Mouse (Mus musculus): Measurements from ENCODE around the gene 3110082I17Rik. TPM values are rescaled to one million over a fixed set of nuclear protein-coding genes. Genes with fewer than 3 reads are reported as not detected.

Gene 3110082I17Rik
- polyA plus RNA-seq, 1 experiment from 2014 or later = 12.7 TPM

DNA sequence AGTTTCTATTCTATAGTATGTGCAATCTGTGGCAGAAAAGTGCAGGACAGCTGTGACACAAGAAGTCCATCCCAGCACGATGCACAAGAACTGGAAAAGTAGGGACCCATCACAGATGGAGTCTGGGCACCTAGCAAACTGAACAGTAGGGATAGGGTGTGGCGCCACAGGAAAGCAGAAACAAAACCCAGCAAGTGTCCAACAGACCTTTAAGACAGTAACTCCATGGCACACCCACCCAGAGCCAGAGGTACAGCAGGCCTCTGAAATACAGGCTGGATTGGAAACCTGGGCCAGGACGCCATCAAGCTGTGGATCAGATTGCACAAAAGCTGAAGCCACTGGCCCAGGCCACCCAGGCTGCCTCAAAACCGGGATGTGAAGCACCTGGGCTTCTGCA, 17.4 kb downstream of the 3110082I17Rik start:
- H3K36me3 ChIP-seq (replicated peaks; ENCODE audit: control insufficient read depth, insufficient read depth) = no peaks in the 10 kb centered on the region
- H3K27ac ChIP-seq = peak overlapping the region; percentile 54
- no peak overlapping the region for H3K4me3 ChIP-seq (replicated peaks; ENCODE audit: low read length)
- DNase-seq (ENCODE audit: low spot score) (no peak), ATAC-seq (ENCODE audit: low FRiP score) (no peak)
- 82% methylated on average over 4 of the region's 4 CpGs for WGBS
- no peaks in the 10 kb centered on the region for H3K27me3 ChIP-seq (ENCODE audit: control insufficient read depth, insufficient read depth, low read length)
- H3K9ac ChIP-seq = no peak overlapping the region
- 0 out of 2 replicates have a peak, but pooled peaks cover 6% of the 10 kb centered on the region for H3K4me1 ChIP-seq (replicated peaks; ENCODE audit: control insufficient read depth, insufficient read depth, low read length)
- no peaks in the 10 kb centered on the region for H3K9me3 ChIP-seq (ENCODE audit: control insufficient read depth, low read length)
- no peak overlapping the region for H3K4me2 ChIP-seq (replicated peaks)

DNA sequence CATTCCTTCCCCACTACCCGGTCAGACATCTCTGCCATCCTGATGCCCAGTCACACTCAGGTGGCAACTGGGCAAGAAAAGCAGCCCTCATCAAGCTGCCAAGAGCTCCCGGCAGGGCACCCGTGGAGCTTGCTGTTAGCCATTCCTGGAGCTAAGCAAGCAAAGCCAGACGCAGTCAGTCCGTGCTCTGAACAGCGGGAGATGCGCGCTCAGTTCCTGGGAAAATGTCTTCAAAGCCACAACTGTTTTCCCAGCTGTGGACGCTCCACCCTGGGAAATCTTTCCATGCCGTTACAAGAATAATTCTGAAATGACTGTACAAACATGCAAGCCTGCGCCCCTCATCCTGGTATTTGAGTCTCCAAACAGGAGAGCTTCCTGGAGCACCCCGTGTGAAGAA, 17.9 kb downstream of the 3110082I17Rik start:
- ATAC-seq (ENCODE audit: low FRiP score) = no peak
- H3K4me1 ChIP-seq (replicated peaks; ENCODE audit: control insufficient read depth, insufficient read depth, low read length) = 0 out of 2 replicates have a peak, but pooled peaks cover 6% of the 10 kb centered on the region
- WGBS = 66% methylated on average over 12 of the region's 12 CpGs
- H3K9me3 ChIP-seq (ENCODE audit: control insufficient read depth, low read length) = no peaks in the 10 kb centered on the region
- H3K9ac ChIP-seq = no peak overlapping the region
- H3K4me3 ChIP-seq (replicated peaks; ENCODE audit: low read length) = no peak overlapping the region
- no peaks in the 10 kb centered on the region for H3K27me3 ChIP-seq (ENCODE audit: control insufficient read depth, insufficient read depth, low read length)
- peak overlapping the region; percentile 59; the same call in 1 of the 2 replicates for H3K27ac ChIP-seq
- H3K36me3 ChIP-seq (replicated peaks; ENCODE audit: control insufficient read depth, insufficient read depth) = no peaks in the 10 kb centered on the region
- H3K4me2 ChIP-seq (replicated peaks) = 0 out of 2 replicates have a peak overlapping the region, but pooled peaks have one; percentile 7
- no peak for DNase-seq (ENCODE audit: low spot score)

DNA sequence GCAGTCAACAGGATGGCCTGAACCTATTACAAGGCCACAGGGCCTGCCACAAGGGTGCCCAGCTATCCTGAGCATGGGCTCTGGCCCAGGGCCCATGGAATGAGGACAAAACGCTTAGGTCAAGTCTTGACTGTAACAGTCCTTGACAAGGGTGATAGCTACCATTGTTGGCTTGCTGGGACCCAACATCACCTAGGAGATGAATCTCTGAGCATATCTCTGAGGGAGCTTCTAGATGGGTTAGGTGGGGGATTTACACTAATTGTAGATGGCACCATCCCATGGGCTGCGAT, 18.7 kb downstream of the 3110082I17Rik start:
- H3K4me1 ChIP-seq (replicated peaks; ENCODE audit: control insufficient read depth, insufficient read depth, low read length) = 0 out of 2 replicates have a peak, but pooled peaks cover 6% of the 10 kb centered on the region
- H3K27ac ChIP-seq = peak overlapping the region; percentile 59; the same call in 1 of the 2 replicates
- H3K9me3 ChIP-seq (ENCODE audit: control insufficient read depth, low read length) = no peaks in the 10 kb centered on the region
- 90% methylated on average over 2 of the region's 2 CpGs for WGBS
- no peak overlapping the region for H3K4me2 ChIP-seq (replicated peaks)
- ATAC-seq (ENCODE audit: low FRiP score) (no peak), DNase-seq (ENCODE audit: low spot score) (no peak)
- H3K27me3 ChIP-seq (ENCODE audit: control insufficient read depth, insufficient read depth, low read length) = no peaks in the 10 kb centered on the region
- H3K9ac ChIP-seq = no peak overlapping the region
- no peak overlapping the region for H3K4me3 ChIP-seq (replicated peaks; ENCODE audit: low read length)
- H3K36me3 ChIP-seq (replicated peaks; ENCODE audit: control insufficient read depth, insufficient read depth) = no peaks in the 10 kb centered on the region

DNA sequence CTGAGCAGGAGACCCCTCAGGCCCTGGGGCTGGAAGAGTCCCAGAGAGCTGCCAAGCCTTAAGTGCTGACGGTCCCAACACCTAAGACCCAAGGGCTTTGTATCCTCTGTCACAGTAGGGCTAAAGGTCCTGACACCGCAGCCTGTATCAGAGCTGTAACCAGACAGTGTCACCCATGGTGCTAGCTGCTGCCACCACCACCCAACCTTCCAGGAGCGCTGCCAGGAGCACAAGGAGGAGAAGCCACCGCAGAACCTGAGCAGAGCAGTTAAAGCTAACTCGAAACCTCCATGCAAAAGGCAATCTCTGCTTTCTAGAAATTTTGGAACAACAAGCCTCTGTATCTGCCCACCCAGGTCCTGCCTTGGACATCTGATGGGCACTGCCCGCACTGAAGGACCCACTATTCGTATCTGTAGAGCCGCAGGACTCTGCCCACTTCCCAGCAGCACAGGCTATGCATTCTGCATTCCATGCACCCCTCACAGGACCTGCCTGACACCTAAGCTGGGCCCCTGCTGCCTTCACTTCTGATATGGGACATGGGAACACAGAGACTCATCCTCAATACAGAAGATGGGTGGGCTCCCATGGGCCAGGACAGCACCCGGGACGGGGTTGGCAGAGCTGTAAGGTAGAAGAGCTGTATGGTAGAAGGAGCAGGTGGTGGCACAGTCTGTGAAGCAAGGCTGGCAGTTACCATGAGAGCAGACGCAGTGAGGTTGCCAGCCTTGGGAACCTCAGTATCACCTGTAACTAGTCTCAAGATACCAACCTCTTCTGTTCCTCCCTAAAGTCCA, 19.2 kb downstream of the 3110082I17Rik start:
- 96% methylated on average over 11 of the region's 11 CpGs for WGBS

DNA sequence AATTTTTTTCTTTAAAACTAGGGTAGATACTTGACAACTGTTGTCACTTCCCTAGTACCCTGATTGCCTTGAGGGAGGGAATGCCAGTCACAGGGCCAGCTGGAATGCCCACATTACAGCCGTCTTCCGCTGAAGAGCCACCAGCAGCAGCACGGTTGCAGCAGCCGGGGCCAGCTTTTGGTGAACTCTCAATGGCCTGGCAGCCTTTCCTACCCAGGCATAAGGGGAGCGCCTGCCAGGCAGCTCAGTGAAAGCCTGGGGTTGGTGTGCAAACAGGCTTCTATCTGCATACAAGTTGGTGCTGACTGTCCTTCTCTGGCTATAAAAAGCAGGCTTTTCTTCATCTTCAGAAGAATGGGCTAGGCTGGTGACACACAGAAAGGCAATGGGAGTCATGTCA, 19.9 kb downstream of the 3110082I17Rik start:
- Histone ChIP-seq H3K4me3 (replicated peaks; ENCODE audit: low read length) (no peak overlapping the region), H3K4me2 (replicated peaks) (no peak overlapping the region), H3K4me1 (replicated peaks; ENCODE audit: control insufficient read depth, insufficient read depth, low read length) (peaks cover 5% of the 10 kb centered on the region), H3K27ac (no peak overlapping the region), H3K9me3 (ENCODE audit: control insufficient read depth, low read length) (no peaks in the 10 kb centered on the region), H3K9ac (no peak overlapping the region), H3K27me3 (ENCODE audit: control insufficient read depth, insufficient read depth, low read length) (no peaks in the 10 kb centered on the region), H3K36me3 (replicated peaks; ENCODE audit: control insufficient read depth, insufficient read depth) (no peaks in the 10 kb centered on the region)
- 58% methylated on average over 5 of the region's 5 CpGs for WGBS
- no peak for ATAC-seq (ENCODE audit: low FRiP score)
- no peak for DNase-seq (ENCODE audit: low spot score)

More for the DNA sequence above, 19.2 kb downstream of the 3110082I17Rik start:
- no peak overlapping the region for H3K4me3 ChIP-seq (replicated peaks; ENCODE audit: low read length)
- no peaks in the 10 kb centered on the region for H3K9me3 ChIP-seq (ENCODE audit: control insufficient read depth, low read length)
- no peaks in the 10 kb centered on the region for H3K27me3 ChIP-seq (ENCODE audit: control insufficient read depth, insufficient read depth, low read length)
- H3K27ac ChIP-seq = peak overlapping the region; percentile 59; the same call in 1 of the 2 replicates
- DNase-seq (ENCODE audit: low spot score) (no peak), ATAC-seq (ENCODE audit: low FRiP score) (no peak)
- H3K4me2 ChIP-seq (replicated peaks) = no peak overlapping the region
- 0 out of 2 replicates have a peak, but pooled peaks cover 5% of the 10 kb centered on the region for H3K4me1 ChIP-seq (replicated peaks; ENCODE audit: control insufficient read depth, insufficient read depth, low read length)
- H3K9ac ChIP-seq = no peak overlapping the region
- no peaks in the 10 kb centered on the region for H3K36me3 ChIP-seq (replicated peaks; ENCODE audit: control insufficient read depth, insufficient read depth)

DNA sequence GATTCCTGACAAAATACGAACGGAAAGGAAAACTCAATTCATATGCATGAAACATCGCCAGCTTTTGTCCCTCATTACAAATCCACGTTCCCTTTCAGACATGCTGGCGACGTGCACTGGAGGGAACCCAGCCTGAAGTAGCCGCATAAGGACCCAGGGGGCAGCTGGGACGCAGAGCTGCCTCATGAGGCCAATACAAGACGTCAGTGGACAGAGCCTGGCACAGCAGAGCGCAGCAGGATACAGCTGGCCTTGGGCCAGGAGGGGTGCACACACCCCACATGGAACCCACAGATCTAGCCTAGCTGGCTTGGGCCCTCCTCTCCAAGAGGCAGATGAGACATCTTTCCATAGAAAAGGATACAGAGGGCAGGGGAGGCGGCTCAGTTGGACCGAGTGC, 21.9 kb downstream of the 3110082I17Rik start:
- Histone ChIP-seq H3K36me3 (replicated peaks; ENCODE audit: control insufficient read depth, insufficient read depth) (no peaks in the 10 kb centered on the region), H3K4me1 (replicated peaks; ENCODE audit: control insufficient read depth, insufficient read depth, low read length) (peaks cover 20% of the 10 kb centered on the region), H3K4me2 (replicated peaks) (no peak overlapping the region), H3K9me3 (ENCODE audit: control insufficient read depth, low read length) (no peaks in the 10 kb centered on the region), H3K4me3 (replicated peaks; ENCODE audit: low read length) (no peak overlapping the region), H3K27ac (no peak overlapping the region), H3K9ac (no peak overlapping the region), H3K27me3 (ENCODE audit: control insufficient read depth, insufficient read depth, low read length) (no peaks in the 10 kb centered on the region)
- WGBS = 55% methylated on average over 12 of the region's 12 CpGs
- DNase-seq (ENCODE audit: low spot score) (no peak), ATAC-seq (ENCODE audit: low FRiP score) (no peak)

DNA sequence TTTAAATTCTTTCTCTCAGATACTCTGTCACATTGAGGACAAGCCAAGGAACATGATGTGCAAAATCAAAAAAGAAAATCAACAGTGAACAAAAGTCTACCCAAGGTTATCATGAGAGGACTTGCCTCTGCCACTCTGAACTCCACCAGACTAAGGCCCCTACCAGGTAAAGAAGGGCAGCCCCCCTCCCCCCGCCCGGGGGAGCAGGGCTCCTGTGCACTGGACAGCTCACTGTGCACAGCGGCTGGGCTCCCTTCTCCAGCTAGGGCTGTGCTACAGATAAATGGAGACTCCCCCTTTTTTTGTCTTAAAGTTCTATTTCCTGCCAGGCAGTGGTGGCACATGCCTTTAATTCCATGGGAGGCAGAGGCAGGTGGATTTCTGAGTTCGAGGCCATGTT, 22.6 kb downstream of the 3110082I17Rik start:
- Histone ChIP-seq H3K4me1 (replicated peaks; ENCODE audit: control insufficient read depth, insufficient read depth, low read length) (peaks cover 20% of the 10 kb centered on the region), H3K27me3 (ENCODE audit: control insufficient read depth, insufficient read depth, low read length) (no peaks in the 10 kb centered on the region), H3K9ac (no peak overlapping the region), H3K4me2 (replicated peaks) (no peak overlapping the region), H3K4me3 (replicated peaks; ENCODE audit: low read length) (no peak overlapping the region), H3K9me3 (ENCODE audit: control insufficient read depth, low read length) (no peaks in the 10 kb centered on the region), H3K36me3 (replicated peaks; ENCODE audit: control insufficient read depth, insufficient read depth) (no peaks in the 10 kb centered on the region), H3K27ac (no peak overlapping the region)
- WGBS = 97% methylated on average over 4 of the region's 4 CpGs
- no peak for ATAC-seq (ENCODE audit: low FRiP score)
- no peak for DNase-seq (ENCODE audit: low spot score)

DNA sequence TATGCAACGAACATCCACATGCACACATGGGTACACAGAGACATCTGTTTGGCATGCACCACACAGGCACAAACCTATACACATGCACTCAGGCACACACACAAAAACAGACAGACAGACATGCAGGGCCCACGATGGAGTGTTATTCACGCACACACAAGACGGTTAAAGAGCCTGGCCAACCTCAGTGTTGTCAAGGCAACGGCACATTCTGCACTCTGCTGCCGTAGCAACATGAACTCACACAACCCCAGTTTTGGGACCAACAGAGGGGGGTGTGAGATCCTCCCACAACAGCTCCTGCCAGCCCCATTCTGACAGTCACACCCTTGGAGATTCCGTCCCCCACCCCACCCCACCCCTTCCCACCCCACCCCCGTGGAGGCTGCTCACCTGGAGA, 25.4 kb downstream of the 3110082I17Rik start:
- peak; percentile 64; the same call in 1 of the 2 replicates for ATAC-seq (ENCODE audit: low FRiP score)
- no peaks in the 10 kb centered on the region for H3K27me3 ChIP-seq (ENCODE audit: control insufficient read depth, insufficient read depth, low read length)
- H3K4me3 ChIP-seq (replicated peaks; ENCODE audit: low read length) = no peak overlapping the region
- peaks cover 30% of the 10 kb centered on the region for H3K4me1 ChIP-seq (replicated peaks; ENCODE audit: control insufficient read depth, insufficient read depth, low read length)
- DNase-seq (ENCODE audit: low spot score) = peak; percentile 59
- peak overlapping the region; percentile 35; the same call in 1 of the 2 replicates for H3K9ac ChIP-seq
- no peaks in the 10 kb centered on the region for H3K36me3 ChIP-seq (replicated peaks; ENCODE audit: control insufficient read depth, insufficient read depth)
- H3K9me3 ChIP-seq (ENCODE audit: control insufficient read depth, low read length) = no peaks in the 10 kb centered on the region
- H3K4me2 ChIP-seq (replicated peaks) = peak overlapping the region; percentile 12; the same call in 1 of the 2 replicates
- 12% methylated on average over 7 of the region's 8 CpGs for WGBS
- H3K27ac ChIP-seq = peak overlapping the region; percentile 44; the same call in 1 of the 2 replicates

DNA sequence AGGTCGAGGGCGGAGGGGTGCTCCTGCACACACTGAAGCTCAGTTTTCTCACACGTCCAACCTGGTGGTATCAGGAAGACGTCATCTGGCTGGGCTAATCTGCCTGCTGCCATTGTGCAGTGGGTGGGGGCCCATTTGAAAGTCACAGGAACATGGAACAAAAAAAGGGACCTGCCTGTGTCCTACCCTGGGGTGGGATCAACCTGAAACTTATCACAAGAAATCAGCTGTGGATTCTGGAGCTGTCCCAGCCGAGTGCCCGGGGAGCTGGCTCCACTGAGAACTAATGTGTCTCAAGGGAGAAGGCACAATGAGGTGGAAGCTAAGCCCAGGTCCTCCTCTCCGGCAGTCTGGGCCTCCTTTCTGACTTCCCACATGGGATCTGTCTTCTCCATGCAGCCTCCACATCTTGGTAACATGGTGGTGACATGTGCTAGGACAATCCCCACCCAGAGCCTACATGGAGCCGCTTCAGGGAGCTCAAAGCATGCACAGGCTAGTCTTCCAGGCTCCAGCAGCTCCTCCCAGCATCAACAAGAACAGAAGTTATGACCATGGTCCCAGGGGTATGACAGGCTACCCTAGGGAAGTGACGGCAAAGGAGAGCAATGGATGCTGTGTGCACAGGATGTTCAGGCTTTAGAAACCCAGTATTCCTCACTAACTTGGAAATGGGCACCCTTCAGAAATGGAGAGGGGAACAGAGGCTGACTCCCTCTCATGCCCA, 26.3 kb downstream of the 3110082I17Rik start:
- no peak overlapping the region for H3K4me3 ChIP-seq (replicated peaks; ENCODE audit: low read length)
- 79% methylated on average over 9 of the region's 9 CpGs for WGBS
- H3K27ac ChIP-seq = 0 out of 2 replicates have a peak overlapping the region, but pooled peaks have one; percentile 44
- no peak overlapping the region for H3K4me2 ChIP-seq (replicated peaks)
- no peaks in the 10 kb centered on the region for H3K27me3 ChIP-seq (ENCODE audit: control insufficient read depth, insufficient read depth, low read length)
- no peaks in the 10 kb centered on the region for H3K36me3 ChIP-seq (replicated peaks; ENCODE audit: control insufficient read depth, insufficient read depth)
- no peak for DNase-seq (ENCODE audit: low spot score)
- H3K4me1 ChIP-seq (replicated peaks; ENCODE audit: control insufficient read depth, insufficient read depth, low read length) = peaks cover 39% of the 10 kb centered on the region
- H3K9ac ChIP-seq = no peak overlapping the region
- ATAC-seq (ENCODE audit: low FRiP score) = no peak
- H3K9me3 ChIP-seq (ENCODE audit: control insufficient read depth, low read length) = no peaks in the 10 kb centered on the region

Measured in hindbrain, embryonic 14.5 days (tissue).